Mouse (Mus musculus): Measurements from ENCODE around the gene Trnp1. TPM values are rescaled to one million over a fixed set of nuclear protein-coding genes. Genes with fewer than 3 reads are reported as not detected.
A peak's percentile ranks its signal among the peaks of the same experiment; 100 is the strongest.

Gene Trnp1
- total and polyA plus RNA-seq, 3 experiments, result 1.6 TPM; not detected in 1

DNA sequence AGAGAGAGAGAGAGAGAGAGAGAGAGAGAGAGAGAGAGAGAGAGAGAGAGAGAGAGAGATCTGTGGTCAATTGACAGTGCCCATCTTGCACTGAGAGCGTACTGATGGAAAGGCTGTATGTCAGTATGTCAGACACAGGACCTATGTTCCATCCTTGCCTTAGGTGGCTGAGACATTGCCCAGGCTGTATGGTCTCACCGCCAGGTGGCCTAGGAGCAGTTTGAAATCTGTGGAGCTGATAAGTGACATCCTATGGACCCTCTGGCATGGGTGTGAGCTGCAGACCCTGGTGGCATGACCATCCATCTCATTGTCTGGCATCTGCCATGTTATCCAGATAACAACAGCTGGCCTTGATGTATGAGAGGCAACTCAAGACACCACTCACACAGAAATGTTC, 24.5 kb downstream of the Trnp1 start:
- Histone ChIP-seq H3K4me1 (ENCODE audit: control insufficient read depth in 1 of 2, insufficient read depth in 2 of 2, low read length in 2 of 2) (no peaks in the 10 kb centered on the region), H3K27ac (ENCODE audit: control insufficient read depth, low read depth, low read length) (no peak overlapping the region), H3K9ac (ENCODE audit: control insufficient read depth, low read depth, low read length, poor library complexity, severe bottlenecking) (no peak overlapping the region), H3K79me2 (ENCODE audit: control insufficient read depth, insufficient read depth, low read length, poor library complexity) (no peaks in the 10 kb centered on the region), H3K36me3 (ENCODE audit: control insufficient read depth in 1 of 2, insufficient read depth in 2 of 2, low read length in 2 of 2) (no peaks in the 10 kb centered on the region), H3K4me3 (ENCODE audit: control insufficient read depth in 1 of 2, insufficient read depth in 1 of 2, low read depth in 2 of 2, low read length in 2 of 2) (no peak overlapping the region), H3K9me3 (replicated peaks; ENCODE audit: insufficient read depth, low read length) (no peaks in the 10 kb centered on the region), H3K27me3 (ENCODE audit: control insufficient read depth in 1 of 2, insufficient read depth in 2 of 2, low read length in 2 of 2) (peaks cover 0 to 5% of the 10 kb centered on the region in 2 experiments; a peak in 2 of 4 replicates)
- no peak for DNase-seq (ENCODE audit: low read depth, low spot score)
- TF ChIP-seq E2F4 (IDR thresholded peaks at IDR 0.05; ENCODE audit: borderline replicate concordance, low read depth, low read length), result no peak

GRCm38 (mm10) chr4:133471135-133471821, 27.1 kb downstream of the Trnp1 start:
- Histone ChIP-seq H3K36me3 (ENCODE audit: control insufficient read depth in 1 of 2, insufficient read depth in 2 of 2, low read length in 2 of 2) (no peaks in the 10 kb centered on the region; a peak in 1 of 4 replicates), H3K4me1 (ENCODE audit: control insufficient read depth in 1 of 2, insufficient read depth in 2 of 2, low read length in 2 of 2) (peaks cover 0 to 2% of the 10 kb centered on the region in 2 experiments; a peak in 2 of 4 replicates), H3K9me3 (replicated peaks; ENCODE audit: insufficient read depth, low read length) (no peaks in the 10 kb centered on the region), H3K9ac (ENCODE audit: control insufficient read depth, low read depth, low read length, poor library complexity, severe bottlenecking) (no peak overlapping the region), H3K27me3 (ENCODE audit: control insufficient read depth in 1 of 2, insufficient read depth in 2 of 2, low read length in 2 of 2) (no peaks in the 10 kb centered on the region), H3K79me2 (ENCODE audit: control insufficient read depth, insufficient read depth, low read length, poor library complexity) (no peaks in the 10 kb centered on the region), H3K27ac (ENCODE audit: control insufficient read depth, low read depth, low read length) (no peak overlapping the region), H3K4me3 (ENCODE audit: control insufficient read depth in 1 of 2, insufficient read depth in 1 of 2, low read depth in 2 of 2, low read length in 2 of 2) (no peak overlapping the region)
- TF ChIP-seq CTCF (IDR thresholded peaks at IDR 0.05 in 2 of 3, conservative IDR thresholded peaks at IDR 0.05 in 1 of 3; ENCODE audit: control insufficient read depth in 1 of 3, insufficient read depth in 1 of 3, low read depth in 2 of 3, low read length in 3 of 3, poor library complexity in 1 of 3, severe bottlenecking in 1 of 3) (peak; percentile 18 to 39 (median 28); a peak in 5 of 6 replicates), ETS1 (IDR thresholded peaks at IDR 0.05; ENCODE audit: low read depth, low read length) (no peak)
- DNase-seq (ENCODE audit: low read depth, low spot score), result no peak

- Histone ChIP-seq H3K36me3 (ENCODE audit: control insufficient read depth in 1 of 2, insufficient read depth in 2 of 2, low read length in 2 of 2) (no peaks in the 10 kb centered on the region; a peak in 1 of 4 replicates), H3K4me3 (ENCODE audit: control insufficient read depth in 1 of 2, insufficient read depth in 1 of 2, low read depth in 2 of 2, low read length in 2 of 2) (no peak overlapping the region)
Observed at GRCm38 (mm10) chr4:133469122-133469521, 29.2 kb downstream of the Trnp1 start.

More at GRCm38 (mm10) chr4:133469122-133469521, 29.2 kb downstream of the Trnp1 start:
- no peak overlapping the region for H3K27ac ChIP-seq (ENCODE audit: control insufficient read depth, low read depth, low read length)
- H3K9ac ChIP-seq (ENCODE audit: control insufficient read depth, low read depth, low read length, poor library complexity, severe bottlenecking), result no peak overlapping the region
- H3K79me2 ChIP-seq (ENCODE audit: control insufficient read depth, insufficient read depth, low read length, poor library complexity), result no peaks in the 10 kb centered on the region
- no peaks in the 10 kb centered on the region for H3K27me3 ChIP-seq (ENCODE audit: control insufficient read depth in 1 of 2, insufficient read depth in 2 of 2, low read length in 2 of 2)
- no peak for DNase-seq (ENCODE audit: low read depth, low spot score)
- H3K9me3 ChIP-seq (replicated peaks; ENCODE audit: insufficient read depth, low read length), result no peaks in the 10 kb centered on the region
- peaks cover 0 to 2% of the 10 kb centered on the region in 2 experiments; a peak in 2 of 4 replicates for H3K4me1 ChIP-seq (ENCODE audit: control insufficient read depth in 1 of 2, insufficient read depth in 2 of 2, low read length in 2 of 2)
- TF ChIP-seq GABPA (IDR thresholded peaks at IDR 0.05; ENCODE audit: low read depth, low read length) (no peak), ZNF384 (IDR thresholded peaks at IDR 0.05; ENCODE audit: low read depth, low read length) (no peak), MYC (IDR thresholded peaks at IDR 0.05; ENCODE audit: low read depth, low read length) (no peak), ETS1 (IDR thresholded peaks at IDR 0.05; ENCODE audit: low read depth, low read length) (no peak), ZKSCAN1 (IDR thresholded peaks at IDR 0.05; ENCODE audit: low read depth, low read length) (no peak), SIN3A (IDR thresholded peaks at IDR 0.05; ENCODE audit: low read length) (no peak), EP300 (IDR thresholded peaks at IDR 0.05; ENCODE audit: low read depth in 1 of 2, low read length in 2 of 2) (no peak), UBTF (IDR thresholded peaks at IDR 0.05; ENCODE audit: borderline replicate concordance, insufficient read depth, low read depth, low read length) (no peak), ZMIZ1 (IDR thresholded peaks at IDR 0.05; ENCODE audit: low read depth, low read length) (no peak), ZC3H11A (IDR thresholded peaks at IDR 0.05; ENCODE audit: low read depth, low read length) (no peak), MAX (IDR thresholded peaks at IDR 0.05; ENCODE audit: low read length) (no peak), ELF1 (IDR thresholded peaks at IDR 0.05; ENCODE audit: low read depth, low read length) (no peak), CHD2 (IDR thresholded peaks at IDR 0.05; ENCODE audit: low read length) (no peak), CTCF (IDR thresholded peaks at IDR 0.05 in 2 of 3, conservative IDR thresholded peaks at IDR 0.05 in 1 of 3; ENCODE audit: control insufficient read depth in 1 of 3, insufficient read depth in 1 of 3, low read depth in 2 of 3, low read length in 3 of 3, poor library complexity in 1 of 3, severe bottlenecking in 1 of 3) (no peak), BHLHE40 (IDR thresholded peaks at IDR 0.05; ENCODE audit: borderline replicate concordance, low read depth, low read length) (no peak)

Data from MEL (cell line).